Mouse (Mus musculus): ENCODE data around the gene Tjp1. TPM values are rescaled to one million over a fixed set of nuclear protein-coding genes. Genes with fewer than 3 reads are reported as not detected.

Gene Tjp1
- polyA plus RNA-seq, 3 experiments from 2014 or later = not detected

- no peak for ATAC-seq
Observed at GRCm38 (mm10) chr7:65486259-65486681, 41.3 kb downstream of the Tjp1 start.

GRCm38 (mm10) chr7:65484170-65484778, 43.3 kb downstream of the Tjp1 start:
- no peak for ATAC-seq

GRCm38 (mm10) chr7:65482216-65482615, 45.4 kb downstream of the Tjp1 start:
- no peak for ATAC-seq

GRCm38 (mm10) chr7:65472048-65472447, 55.5 kb downstream of the Tjp1 start:
- no peak for ATAC-seq

GRCm38 (mm10) chr7:65471406-65471805, 56.2 kb downstream of the Tjp1 start:
- no peak for ATAC-seq

- ATAC-seq = no peak
Observed at GRCm38 (mm10) chr7:65470214-65470613, 57.4 kb downstream of the Tjp1 start.

GRCm38 (mm10) chr7:65469666-65470065, 57.9 kb downstream of the Tjp1 start:
- ATAC-seq = no peak

- ATAC-seq = no peak
Observed at GRCm38 (mm10) chr7:65468191-65468590, 59.4 kb downstream of the Tjp1 start.

- ATAC-seq = no peak
Observed at GRCm38 (mm10) chr7:65467306-65468021, 60.1 kb downstream of the Tjp1 start.

GRCm38 (mm10) chr7:65466137-65466536, 61.4 kb downstream of the Tjp1 start:
- no peak for ATAC-seq

GRCm38 (mm10) chr7:65464518-65465037, 63.0 kb downstream of the Tjp1 start:
- ATAC-seq = no peak

- no peak for ATAC-seq
Observed at GRCm38 (mm10) chr7:65463438-65463837, 64.1 kb downstream of the Tjp1 start.

- no peak for ATAC-seq
Observed at GRCm38 (mm10) chr7:65461412-65461811, 66.2 kb downstream of the Tjp1 start.

- no peak for ATAC-seq
Observed at GRCm38 (mm10) chr7:65460196-65460595, 67.4 kb downstream of the Tjp1 start.

- ATAC-seq = no peak
Observed at GRCm38 (mm10) chr7:65456031-65456430, 71.5 kb downstream of the Tjp1 start.

GRCm38 (mm10) chr7:65455208-65455607, 72.4 kb downstream of the Tjp1 start:
- no peak for ATAC-seq

GRCm38 (mm10) chr7:65454269-65454668, 73.3 kb downstream of the Tjp1 start:
- ATAC-seq = no peak

- no peak for ATAC-seq
Observed at GRCm38 (mm10) chr7:65452246-65452645, 75.3 kb downstream of the Tjp1 start.

- no peak for ATAC-seq
Observed at GRCm38 (mm10) chr7:65450158-65450557, 77.4 kb downstream of the Tjp1 start.

- no peak for ATAC-seq
Observed at GRCm38 (mm10) chr7:65441505-65441904, 86.1 kb downstream of the Tjp1 start.

- ATAC-seq = no peak
Observed at GRCm38 (mm10) chr7:65439518-65439917, 88.1 kb downstream of the Tjp1 start.

GRCm38 (mm10) chr7:65438146-65438545, 89.4 kb downstream of the Tjp1 start:
- ATAC-seq = no peak

GRCm38 (mm10) chr7:65436921-65437320, 90.7 kb downstream of the Tjp1 start:
- ATAC-seq = no peak

- no peak for ATAC-seq
Observed at GRCm38 (mm10) chr7:65431018-65431695, 96.4 kb downstream of the Tjp1 start.

Data from inflammation-experienced regulatory T-cells, adult 6 months (primary cell).